Mouse (Mus musculus) heart, postnatal 10 days (tissue): Measurements from ENCODE around the gene Odc1. TPM values are rescaled to one million over a fixed set of nuclear protein-coding genes. Genes with fewer than 3 reads are reported as not detected.
"Not testable (repeated sequence)": the region's sequence is repeated elsewhere in the genome, so short reads cannot be mapped to it uniquely, and the experiment has no call there.

ENCODE experiments used
- DNase-seq, 2 experiments: peaks; one replicate each; pipeline ENCODE4 v3.0.0; 2021
- intact Hi-C: fragments of 180-260 bp; cut with DNase I; formaldehyde crosslinking; loops from one replicate; pipeline ENCODE4 v1.15.1; 2025
- total RNA-seq, 2 experiments: library from RNA; stranded (reverse); gene quantifications; 2 replicates each; pipeline ENCODE4 v1.2.3; 2021

Odc1 gene
- total RNA-seq, 2 experiments from 2014 or later, result 82.0 to 90.0 TPM

- DNase-seq, result no peak
- intact Hi-C loops, result no loop called here
Measured at GRCm38 (mm10) chr12:17548505-17548904, 3.9 kb downstream of the Odc1 start.

- intact Hi-C loops, DNase-seq: not testable (repeated sequence)
Measured at GRCm38 (mm10) chr12:17549421-17549820, 4.8 kb downstream of the Odc1 start.

- DNase-seq, result no peak
- intact Hi-C loops, result loop anchor here (5.0 kb wide), 1 partner anchor 141 kb away; the partner anchor contains the start of gene Hpcal1
Measured at GRCm38 (mm10) chr12:17551208-17551995, 6.8 kb downstream of the Odc1 start.

GRCm38 (mm10) chr12:17552420-17552819 lies 7.8 kb downstream of the Odc1 start:
- DNase-seq, result no peak
- intact Hi-C loops, result loop anchor here (5.0 kb wide), 1 partner anchor 140 kb away; the partner anchor contains the start of gene Hpcal1

GRCm38 (mm10) chr12:17552949-17553348 lies 8.4 kb downstream of the Odc1 start:
- intact Hi-C loops, result loop anchor here (5.0 kb wide), 1 partner anchor 139 kb away; the partner anchor contains the start of gene Hpcal1

GRCm38 (mm10) chr12:17553627-17554026 lies 9.0 kb downstream of the Odc1 start:
- intact Hi-C loops, result loop anchor here (1.0 to 5.0 kb wide), 3 partner anchors 139 to 255 kb away; partner anchors contain the start of gene Hpcal1
- DNase-seq, result no peak

More at GRCm38 (mm10) chr12:17552949-17553348, 8.4 kb downstream of the Odc1 start:
- DNase-seq, result no peak

- intact Hi-C loops, result loop anchor here (1.0 to 5.0 kb wide), 3 partner anchors 138 to 254 kb away; partner anchors contain the start of gene Hpcal1
- peak; percentile 88 to 93 for DNase-seq
Measured at GRCm38 (mm10) chr12:17554200-17554951, 9.8 kb downstream of the Odc1 start.

GRCm38 (mm10) chr12:17556430-17557343 lies 12.1 kb downstream of the Odc1 start:
- intact Hi-C loops, result no loop called here
- DNase-seq, result peak; percentile 53 to 77

GRCm38 (mm10) chr12:17557344-17557966 lies 12.9 kb downstream of the Odc1 start:
- intact Hi-C loops, result no loop called here
- no peak for DNase-seq

- intact Hi-C loops, result no loop called here
- DNase-seq, result no peak
Measured at GRCm38 (mm10) chr12:17557967-17558345, 13.4 kb downstream of the Odc1 start.

GRCm38 (mm10) chr12:17562396-17562795 lies 17.8 kb downstream of the Odc1 start:
- no peak for DNase-seq
- intact Hi-C loops, result no loop called here

- no peak for DNase-seq
- intact Hi-C loops, result no loop called here
Measured at GRCm38 (mm10) chr12:17565393-17566045, 20.9 kb downstream of the Odc1 start.

GRCm38 (mm10) chr12:17566046-17566408 lies 21.4 kb downstream of the Odc1 start:
- intact Hi-C loops, result no loop called here
- no peak for DNase-seq

- intact Hi-C loops, result no loop called here
- DNase-seq, result no peak
Measured at GRCm38 (mm10) chr12:17568564-17568963, 24.0 kb downstream of the Odc1 start.

GRCm38 (mm10) chr12:17574591-17574990 lies 30.0 kb downstream of the Odc1 start:
- intact Hi-C loops, result no loop called here

GRCm38 (mm10) chr12:17575156-17575910 lies 30.7 kb downstream of the Odc1 start:
- intact Hi-C loops, result no loop called here
- DNase-seq, result no peak

More at GRCm38 (mm10) chr12:17574591-17574990, 30.0 kb downstream of the Odc1 start:
- DNase-seq, result no peak

GRCm38 (mm10) chr12:17576041-17576440 lies 31.4 kb downstream of the Odc1 start:
- intact Hi-C loops, result no loop called here
- peak; percentile 13 to 35 for DNase-seq

GRCm38 (mm10) chr12:17578601-17579000 lies 34.0 kb downstream of the Odc1 start:
- intact Hi-C loops, result no loop called here
- no peak for DNase-seq

- no peak for DNase-seq
- intact Hi-C loops, result no loop called here
Measured at GRCm38 (mm10) chr12:17581001-17581400, 36.4 kb downstream of the Odc1 start.
